Mouse (Mus musculus) ES-E14 (cell line): ENCODE data around the gene Tpd52l1.

Experiments used
- CHD2 ChIP-seq: IDR thresholded peaks from 2 replicates; pipeline ENCODE4 v1.6.1; 2014; ENCODE audit warnings: mild to moderate bottlenecking, low read depth, low read length, inconsistent platforms
- HCFC1 ChIP-seq: IDR thresholded peaks from 2 replicates; pipeline ENCODE4 v1.6.1; 2012; ENCODE audit warnings: low read length, inconsistent platforms, borderline replicate concordance; ENCODE audit not compliant: insufficient read depth
- MAFK ChIP-seq: IDR thresholded peaks from 2 replicates; pipeline ENCODE4 v1.6.1; 2014; ENCODE audit warnings: mild to moderate bottlenecking, low read depth, low read length, inconsistent platforms; ENCODE audit not compliant: insufficient read depth
- ZC3H11A ChIP-seq: IDR thresholded peaks from 2 replicates; pipeline ENCODE4 v1.6.1; 2012; ENCODE audit warnings: low read depth, mild to moderate bottlenecking, inconsistent platforms, low read length, borderline replicate concordance
- ZNF384 ChIP-seq: IDR thresholded peaks from 2 replicates; pipeline ENCODE4 v1.6.1; 2012; ENCODE audit warnings: low read depth, low read length, inconsistent platforms

- TF ChIP-seq CHD2 (no peak), ZC3H11A (no peak), ZNF384 (no peak), HCFC1 (no peak), MAFK (no peak)
These were observed 54.9 kb downstream of the Tpd52l1 start for GRCm38 (mm10) chr10:31390777-31391395.
